Mouse (Mus musculus): Measurements from ENCODE around the gene Gm44503.

Gene Gm44503

GRCm38 (mm10) chr9:73025818-73026636 is 67.4 kb downstream of the Gm44503 start:
- in situ Hi-C loops (cut with MboI, MseI) = no loop called here

- in situ Hi-C loops (cut with MboI, MseI) = no loop called here
Measured at GRCm38 (mm10) chr9:73030443-73030842, 71.8 kb downstream of the Gm44503 start.

DNA sequence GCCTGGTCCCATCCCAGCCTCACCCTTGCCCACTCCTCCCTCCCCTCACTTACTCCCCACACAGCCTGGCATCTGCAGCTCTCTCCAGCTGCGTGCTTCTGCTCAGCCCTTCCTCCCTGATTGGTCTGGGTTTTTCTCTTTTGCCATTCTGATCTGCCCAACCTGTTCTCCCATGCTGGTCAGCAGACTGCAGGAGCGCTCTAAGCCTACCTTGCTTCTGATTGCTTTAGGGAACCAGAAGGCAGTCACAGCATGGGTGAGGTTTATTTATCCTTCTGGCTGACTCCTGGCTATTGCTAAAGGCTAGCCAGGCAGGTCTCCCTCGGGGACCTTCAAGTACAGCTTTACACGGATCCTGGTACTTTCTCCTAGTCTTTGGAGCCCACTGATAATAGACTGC is 72.8 kb downstream of the Gm44503 start:
- in situ Hi-C loops (cut with MboI, MseI) = no loop called here

GRCm38 (mm10) chr9:73033406-73033805 is 74.8 kb downstream of the Gm44503 start:
- in situ Hi-C loops (cut with MboI, MseI) = no loop called here

DNA sequence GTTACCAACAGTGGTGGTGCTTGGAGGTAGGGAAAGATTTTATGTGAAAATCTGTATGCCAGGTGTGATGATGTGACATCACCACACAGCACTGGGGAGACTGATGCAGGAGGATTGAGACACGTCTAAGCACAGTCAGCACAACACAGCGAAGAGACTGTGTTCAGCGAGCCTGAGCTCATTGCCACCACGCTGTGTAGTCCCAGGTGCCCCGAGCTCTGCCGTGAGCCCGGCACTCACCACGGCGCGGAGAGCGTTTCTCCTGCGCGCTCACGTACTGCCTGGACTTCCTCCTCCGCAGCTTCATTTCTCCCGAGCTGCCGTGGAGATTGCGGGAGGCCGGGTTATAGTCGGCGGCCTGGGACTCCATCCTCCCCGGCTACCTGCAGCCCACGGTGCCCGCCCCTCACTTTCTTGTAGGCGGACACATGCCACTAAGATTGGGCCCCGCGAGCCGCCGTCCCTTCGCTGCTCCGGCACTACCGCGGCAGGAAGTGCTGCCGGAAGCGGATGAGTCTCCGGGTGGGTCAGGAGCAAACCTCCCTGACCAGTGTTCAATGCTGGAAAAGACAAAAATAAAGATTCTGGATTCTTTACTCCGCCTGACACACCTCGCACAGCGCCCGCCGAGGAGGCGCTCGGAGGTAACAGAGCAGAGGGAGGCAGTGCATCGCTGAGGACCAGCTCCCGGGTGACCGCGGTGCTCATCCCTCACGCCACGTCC is 80.7 kb downstream of the Gm44503 start:
- in situ Hi-C loops (cut with MboI, MseI) = no loop called here

DNA sequence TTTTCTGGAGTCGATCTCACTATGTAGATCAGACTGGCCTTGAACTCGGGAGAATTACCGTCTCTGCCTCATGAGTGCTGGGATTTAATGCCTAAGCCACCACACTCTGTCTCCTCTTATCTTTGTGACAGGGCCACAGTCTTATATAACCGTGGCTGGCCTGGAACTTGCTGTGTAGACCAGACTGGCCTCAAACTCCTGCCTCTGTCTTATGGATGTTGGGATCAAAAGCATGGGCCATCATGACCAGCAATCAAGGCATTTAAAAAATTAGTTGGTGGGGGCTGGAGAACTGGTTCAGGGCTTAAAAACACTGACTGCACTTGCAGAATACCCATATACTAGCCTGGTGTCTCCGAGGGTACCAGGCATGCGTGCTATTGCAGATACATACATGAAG is 81.4 kb downstream of the Gm44503 start, which contains the start of gene Pigb:
Pigb (minus strand) TSS at position 299 of the 400 bp plus-strand sequence.
- in situ Hi-C loops (cut with MboI, MseI) = loop anchor here (5.0 kb wide), 1 partner anchor 73 kb away; no protein-coding TSS in a partner anchor

DNA sequence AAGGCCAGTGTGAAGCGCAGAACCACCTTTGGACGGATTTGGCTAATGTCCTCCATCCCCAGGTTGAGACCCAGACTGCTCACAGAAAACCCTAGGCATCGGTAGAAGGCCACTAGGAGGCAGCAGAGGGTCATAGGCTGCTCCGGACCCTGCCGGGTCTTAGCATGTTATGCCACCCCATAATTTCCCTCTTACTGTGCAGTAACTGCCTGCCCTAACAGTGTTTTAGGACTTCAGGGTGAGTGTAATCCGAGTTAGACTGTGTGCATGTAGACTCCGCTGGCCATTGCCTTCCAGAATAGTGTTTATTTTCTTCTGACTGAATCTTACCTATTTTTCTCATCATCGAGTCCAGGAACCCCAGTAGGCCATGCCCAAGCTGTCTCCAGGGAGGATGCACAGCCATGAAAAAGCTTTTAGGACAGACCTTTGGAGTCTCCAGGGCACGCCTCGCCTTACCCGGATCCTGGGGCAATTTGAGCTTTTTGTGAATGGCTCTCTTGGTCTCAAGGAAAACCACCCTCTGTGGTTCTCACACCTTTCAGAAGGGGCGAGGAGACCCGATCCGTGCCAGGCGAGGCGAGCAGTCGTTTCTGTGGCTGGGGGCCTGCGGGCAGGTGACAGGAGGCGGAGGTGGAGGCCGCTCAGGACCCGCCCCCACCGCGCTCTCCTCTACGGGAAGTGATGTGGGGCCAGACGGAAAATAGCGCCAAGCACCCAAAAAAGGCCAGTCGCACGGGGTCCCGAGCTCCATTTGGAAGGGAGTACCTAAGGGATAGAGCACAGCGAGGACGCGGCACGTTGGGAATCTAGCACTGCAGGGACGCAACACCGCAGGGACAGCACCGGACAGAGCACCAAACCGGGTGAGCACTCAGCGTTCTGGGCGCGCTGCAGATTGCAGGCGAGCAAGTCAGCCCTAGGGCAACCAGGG is 85.8 kb downstream of the Gm44503 start, which contains the start of gene Rab27a:
Rab27a (plus strand) TSS at position 709 of the 934 bp plus-strand sequence.
- in situ Hi-C loops (cut with MboI, MseI) = loop anchor here (5.0 kb wide), 2 partner anchors 43 to 77 kb away; no protein-coding TSS in a partner anchor

DNA sequence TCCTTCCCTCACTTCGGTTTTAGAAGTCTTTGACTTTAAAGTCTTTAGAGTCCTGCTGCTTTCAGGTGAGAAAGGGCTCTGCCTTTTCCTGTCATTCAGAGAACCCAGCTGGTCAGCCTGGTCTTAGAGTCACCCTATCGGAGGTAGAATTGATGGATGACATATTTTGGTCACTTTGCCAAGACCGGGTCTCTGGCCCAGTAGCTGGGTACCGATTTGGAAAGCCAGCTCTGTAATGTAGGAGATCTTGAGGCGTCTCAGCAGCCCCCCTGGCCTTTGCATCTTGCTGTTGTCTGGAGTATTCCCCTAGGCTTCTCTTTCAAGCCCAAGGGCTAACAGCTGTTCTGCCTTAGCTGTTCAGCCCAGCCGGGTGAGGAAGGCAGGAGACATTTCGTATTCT is 86.6 kb downstream of the Gm44503 start:
- in situ Hi-C loops (cut with MboI, MseI) = loop anchor here (5.0 kb wide), 1 partner anchor 42 kb away; no protein-coding TSS in a partner anchor

GRCm38 (mm10) chr9:73045711-73046110 is 87.1 kb downstream of the Gm44503 start:
- in situ Hi-C loops (cut with MboI, MseI) = loop anchor here (5.0 kb wide), 1 partner anchor 42 kb away; no protein-coding TSS in a partner anchor

DNA sequence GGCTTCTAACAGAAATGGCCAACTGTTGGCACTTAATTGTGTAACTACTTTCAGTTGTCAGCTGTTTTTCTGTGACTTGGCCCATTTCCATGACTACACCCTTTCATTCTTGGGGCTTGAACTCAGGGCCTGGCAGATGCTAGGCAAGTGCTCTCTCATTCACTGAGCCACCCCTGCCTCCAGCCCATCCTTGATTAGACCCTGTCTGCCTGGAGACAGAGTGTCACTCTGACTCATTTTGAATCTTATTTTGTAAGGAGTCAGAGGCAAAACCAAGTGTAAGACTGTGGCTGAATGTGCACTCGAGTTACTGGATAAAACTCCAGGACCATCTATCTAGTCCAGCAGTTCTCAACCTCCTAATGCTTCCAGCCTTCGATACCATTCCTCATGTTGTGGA is 89.3 kb downstream of the Gm44503 start:
- in situ Hi-C loops (cut with MboI, MseI) = loop anchor here (5.0 kb wide), 1 partner anchor 39 kb away; no protein-coding TSS in a partner anchor

DNA sequence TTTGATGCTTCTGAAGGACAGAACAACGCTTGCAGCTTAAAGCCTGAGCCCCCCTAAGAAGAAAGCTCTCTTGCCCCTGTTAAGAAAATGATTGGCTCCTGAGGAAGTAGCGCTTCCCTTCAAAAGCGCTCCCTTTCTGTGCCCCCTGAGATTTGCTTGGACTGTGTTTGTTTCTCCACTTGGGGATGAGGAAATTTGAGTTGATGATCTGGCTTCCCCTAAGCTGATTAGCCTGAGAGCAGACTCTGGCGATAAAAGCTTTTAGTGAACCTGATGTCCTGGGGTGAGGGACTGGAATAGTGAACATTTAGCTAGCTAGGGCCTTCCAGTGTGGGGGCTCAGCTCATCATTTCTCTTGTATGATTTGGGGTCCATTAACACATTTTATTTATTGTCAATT is 90.3 kb downstream of the Gm44503 start:
- in situ Hi-C loops (cut with MboI, MseI) = loop anchor here (5.0 kb wide), 1 partner anchor 38 kb away; no protein-coding TSS in a partner anchor

DNA sequence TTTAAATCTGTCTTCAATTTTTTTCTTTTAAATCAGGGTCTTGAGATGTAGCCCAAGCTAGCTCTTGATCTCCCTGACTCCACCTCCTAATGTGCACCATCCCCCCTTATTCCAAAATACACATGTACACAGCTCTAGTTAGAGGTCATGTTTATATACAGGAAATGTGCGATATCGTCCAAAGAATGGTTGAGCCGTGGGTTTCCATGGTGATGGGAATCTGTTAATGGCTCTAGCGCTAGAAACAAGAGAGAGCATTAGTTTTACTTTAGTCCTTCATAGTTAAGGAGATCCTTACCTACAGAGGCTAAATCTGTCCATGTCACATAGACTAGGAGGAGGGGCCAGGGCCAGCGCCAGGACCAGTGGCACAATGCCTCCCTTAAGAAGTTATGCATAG is 91.2 kb downstream of the Gm44503 start:
- in situ Hi-C loops (cut with MboI, MseI) = loop anchor here (5.0 kb wide), 1 partner anchor 37 kb away; no protein-coding TSS in a partner anchor

DNA sequence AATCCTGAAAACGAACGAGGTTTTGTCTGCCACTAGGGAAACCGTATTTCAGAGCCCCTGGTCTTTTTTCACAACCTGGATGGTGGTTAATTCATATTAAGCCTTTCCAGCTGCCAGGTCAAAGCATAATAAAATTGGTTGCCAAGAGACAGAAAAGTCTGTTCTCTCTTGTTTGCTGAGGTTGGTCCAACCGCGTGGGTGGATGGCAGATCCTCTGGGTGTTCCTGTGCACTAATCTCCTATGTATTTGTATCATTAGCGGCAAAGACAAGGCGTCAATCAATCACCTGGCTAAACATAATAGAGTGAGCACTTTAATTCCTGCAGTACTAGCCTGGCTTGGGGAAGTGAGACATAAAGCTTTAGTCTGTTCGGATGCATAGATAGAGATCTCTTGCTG is 92.0 kb downstream of the Gm44503 start:
- in situ Hi-C loops (cut with MboI, MseI) = no loop called here

DNA sequence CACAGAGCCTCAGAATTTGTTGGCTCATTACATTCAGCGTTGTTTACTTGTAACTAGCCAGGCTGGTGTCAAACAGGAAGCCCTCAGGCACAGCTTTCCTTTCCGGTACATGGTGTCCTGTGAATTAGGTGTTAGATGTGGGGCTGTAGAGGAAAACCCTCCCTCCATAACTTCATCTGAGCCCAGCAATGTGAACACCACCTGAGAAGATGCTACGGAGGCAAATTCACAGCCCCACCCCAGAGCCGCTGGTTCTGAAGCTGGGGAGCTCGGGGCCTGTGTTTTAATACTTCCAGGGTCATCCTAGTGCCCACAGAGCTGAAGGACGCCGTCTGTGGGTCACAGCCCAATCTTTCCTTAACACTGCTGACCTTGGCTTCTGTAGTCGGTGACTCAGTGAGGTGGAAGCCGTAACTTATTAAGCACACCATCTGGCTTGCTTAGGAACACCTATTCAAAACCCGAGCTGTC is 96.8 kb downstream of the Gm44503 start:
- in situ Hi-C loops (cut with MboI, MseI) = no loop called here

DNA sequence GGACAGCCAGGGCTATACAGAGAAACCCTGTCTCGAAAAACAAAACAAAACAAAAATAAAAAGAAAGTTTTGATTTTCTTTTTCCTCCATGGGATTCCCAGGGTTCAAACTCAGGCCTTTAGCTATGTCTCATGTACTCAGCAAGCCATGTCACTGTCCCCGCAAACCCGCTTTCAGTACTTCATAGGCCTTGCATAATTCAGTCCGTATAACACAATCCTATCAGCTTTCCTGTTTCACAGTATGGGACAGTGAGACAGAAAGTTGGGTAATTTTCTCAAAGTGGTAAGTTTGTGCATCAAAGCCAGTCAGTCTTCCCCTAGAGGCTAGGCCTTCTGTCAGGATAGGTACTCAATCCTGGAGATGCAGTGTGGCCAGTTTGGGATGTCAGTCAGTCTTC is 100.6 kb downstream of the Gm44503 start:
- in situ Hi-C loops (cut with MboI, MseI) = no loop called here

GRCm38 (mm10) chr9:73063621-73064290 is 105.1 kb downstream of the Gm44503 start:
- in situ Hi-C loops (cut with MboI, MseI) = no loop called here
